Mouse (Mus musculus): ENCODE data around the gene Fam219a.

Gene Fam219a

GRCm38 (mm10) chr4:41477648-41478160 is 91.6 kb downstream of the Fam219a start:
- DNase-seq (ENCODE audit: inconsistent age in 2 of 2, low spot score in 1 of 2) = no peak

- no peak for DNase-seq (ENCODE audit: inconsistent age in 2 of 2, low spot score in 1 of 2)
These were observed 98.0 kb downstream of the Fam219a start for GRCm38 (mm10) chr4:41471384-41471689.

- DNase-seq (ENCODE audit: inconsistent age in 2 of 2, low spot score in 1 of 2) = no peak
These were observed 98.5 kb downstream of the Fam219a start for GRCm38 (mm10) chr4:41470684-41471383.

- DNase-seq (ENCODE audit: inconsistent age in 2 of 2, low spot score in 1 of 2) = no peak
These were observed 99.2 kb downstream of the Fam219a start for GRCm38 (mm10) chr4:41470051-41470683.

DNA sequence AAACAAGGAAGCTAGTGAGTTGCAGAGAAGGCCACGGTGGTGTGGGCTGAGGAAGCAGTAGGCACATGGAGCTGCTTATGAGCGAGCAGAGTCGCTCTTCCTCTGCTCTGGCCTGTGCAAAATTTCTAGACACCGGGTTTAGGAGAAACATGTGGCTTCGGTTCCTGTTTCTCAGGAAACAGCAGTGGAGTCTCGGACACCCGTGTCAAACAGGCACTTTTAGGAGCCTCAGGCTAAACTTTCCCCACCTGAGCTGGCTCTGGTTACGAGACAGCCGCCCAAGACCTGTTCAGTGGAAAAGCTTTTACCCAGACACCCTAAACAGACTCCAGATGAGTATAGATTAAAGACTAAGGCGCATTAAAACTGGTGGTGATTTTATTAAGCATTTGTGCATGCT is 100.1 kb downstream of the Fam219a start:
- no peak for DNase-seq (ENCODE audit: inconsistent age in 2 of 2, low spot score in 1 of 2)

DNA sequence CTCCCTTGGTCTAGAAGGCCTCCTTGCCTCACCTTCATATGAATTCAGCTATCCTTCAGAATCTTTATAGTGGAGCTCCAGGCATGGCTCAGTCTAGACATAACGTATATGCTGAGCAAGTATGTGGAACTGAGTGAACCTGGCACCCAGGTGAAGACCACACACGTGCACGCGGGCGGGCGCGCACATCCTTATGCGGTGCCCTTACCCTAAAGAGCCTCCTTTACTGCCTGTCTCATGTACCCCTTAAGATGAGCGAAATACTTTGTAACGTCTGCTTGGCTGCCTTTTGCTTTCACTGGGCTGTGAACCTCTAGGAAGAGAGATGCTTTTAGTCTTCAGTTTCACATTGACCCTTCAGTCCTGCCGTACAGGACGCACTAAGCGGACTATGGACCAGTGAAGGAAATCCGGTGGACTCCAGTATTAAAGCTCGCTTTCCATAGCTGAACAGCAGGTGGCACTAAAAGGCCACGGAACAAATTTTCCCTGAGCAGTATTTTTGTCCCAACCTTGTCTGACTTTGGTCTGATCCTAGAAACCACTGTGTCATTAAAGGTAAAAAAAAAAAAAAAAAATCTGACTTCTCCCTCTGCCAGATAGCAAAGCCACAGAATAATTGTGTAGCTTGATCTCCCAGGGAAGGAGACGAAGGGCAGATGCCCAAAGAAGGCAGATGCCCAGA is 100.8 kb downstream of the Fam219a start:
- DNase-seq (ENCODE audit: inconsistent age in 2 of 2, low spot score in 1 of 2) = peak; percentile 61 to 89
